Mouse (Mus musculus) inflammation-experienced regulatory T-cells, adult 6 months (primary cell): ENCODE measurements around the gene Cox16. TPM values are rescaled to one million over a fixed set of nuclear protein-coding genes. Genes with fewer than 3 reads are reported as not detected.

ENCODE experiments used
- ATAC-seq: one replicate; pipeline ENCODE4 v1.8.0; 2017
- polyA plus RNA-seq, 3 experiments: library from polyadenylated mRNA; unstranded; fragments of 100-300 nt; shearing (Covaris generic); gene quantifications; one replicate each; pipeline ENCODE4 v1.2.1; 2017

Cox16 gene
- polyA plus RNA-seq, 3 experiments from 2014 or later, result 149 to 174 (median 159) TPM

- no peak for ATAC-seq
Observed at GRCm38 (mm10) chr12:81324116-81324515, 160.8 kb downstream of the Cox16 start.

DNA sequence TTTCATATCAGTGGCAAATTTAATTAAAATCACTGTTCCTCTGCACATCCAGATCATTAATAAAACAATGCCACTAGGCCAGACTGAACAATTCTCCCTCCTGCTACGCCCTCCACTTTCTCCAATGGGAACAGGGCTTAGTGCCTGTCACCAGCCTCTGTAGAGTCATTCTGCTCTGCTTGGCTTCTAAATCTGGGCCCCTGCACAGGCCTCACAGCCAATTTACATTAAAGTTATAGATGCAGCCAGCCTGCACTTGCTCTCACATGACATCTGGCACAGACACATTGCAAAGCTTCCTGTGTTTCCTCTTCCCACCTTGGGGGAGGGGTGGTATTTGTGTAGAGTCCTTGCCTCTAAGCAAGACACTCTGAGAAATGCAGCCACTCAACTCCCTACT, 163.9 kb downstream of the Cox16 start:
- no peak for ATAC-seq

DNA sequence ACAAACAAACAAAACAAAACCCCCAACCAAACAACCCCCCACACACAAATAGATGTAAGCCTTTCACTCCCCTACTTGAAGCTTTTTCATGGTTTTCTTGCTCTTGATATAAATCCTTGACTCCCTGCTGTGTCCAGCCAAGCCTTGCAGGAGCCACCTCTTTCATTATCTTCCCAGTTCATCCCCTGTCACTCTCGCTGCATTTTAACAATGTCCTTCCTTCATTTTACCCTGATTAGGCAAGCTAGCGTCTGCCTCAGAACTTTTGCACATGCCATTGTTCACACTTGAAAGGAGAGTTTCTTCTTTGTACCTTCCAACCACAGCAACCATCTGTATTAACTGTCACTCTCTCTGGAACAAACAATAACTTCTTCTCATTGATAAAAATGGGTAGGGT, 167.1 kb downstream of the Cox16 start:
- no peak for ATAC-seq

GRCm38 (mm10) chr12:81315953-81316352, 169.0 kb downstream of the Cox16 start:
- no peak for ATAC-seq

Other genes with a start within 250 kb of the Cox16 start
- gene Slc8a3, start 151.9 kb downstream of the Cox16 start, polyA plus RNA-seq, result not detected
- under 1 TPM; 0.28 to 0.79 (median 0.40) TPM for gene Gm4787, start 105.7 kb downstream of the Cox16 start, polyA plus RNA-seq
- gene Adam4, start 63.2 kb downstream of the Cox16 start, polyA plus RNA-seq, result 1 to 10 TPM in 2 of 3 experiments, under 1 TPM in 1; 0.80 to 1.0 (median 1.0) TPM
- 10 to 100 TPM; 11.7 to 21.8 (median 15.0) TPM for gene Gm20498, start 47.8 kb upstream of the Cox16 start, polyA plus RNA-seq
- gene Synj2bp, start 47.8 kb upstream of the Cox16 start, polyA plus RNA-seq, result 10 to 100 TPM; 58.2 to 66.3 (median 66.0) TPM
- under 1 TPM in 1 of 3 experiments, not detected in 2; 0.13 TPM for gene Adam21, start 83.3 kb upstream of the Cox16 start, polyA plus RNA-seq
- 10 to 100 TPM; 31.5 to 37.3 (median 33.4) TPM for gene Med6, start 109.9 kb upstream of the Cox16 start, polyA plus RNA-seq
- under 1 TPM in 1 of 3 experiments, not detected in 2; 0.09 TPM for gene Ttc9, start 146.1 kb upstream of the Cox16 start, polyA plus RNA-seq